Mouse (Mus musculus) hindbrain, postnatal 0 days (tissue): ENCODE results near the gene Gm21863. TPM values are rescaled to one million over a fixed set of nuclear protein-coding genes. Genes with fewer than 3 reads are reported as not detected.
"Not testable (repeated sequence)": the region's sequence is repeated elsewhere in the genome, so short reads cannot be mapped to it uniquely, and the experiment has no call there.

Experiments used
- ATAC-seq: fragments of 200-750 bp; cut with Nextera tagmentation; 2 replicates; pipeline ENCODE4 v1.8.0; 2017; ENCODE audit warnings: mild to moderate bottlenecking, moderate TSS enrichment, moderate library complexity
- DNase-seq: peaks from one replicate; pipeline ENCODE4 v3.0.0-alpha.2; 2015; ENCODE audit warnings: low spot score
- H3K27ac ChIP-seq: fragments of 300-500 bp; sonication (generic); 2 replicates; pipeline ENCODE4 v1.5.1; 2014; ENCODE audit warnings: mild to moderate bottlenecking
- H3K27me3 ChIP-seq: fragments of 300-500 bp; sonication (generic); 2 replicates; pipeline ENCODE4 v1.6.1; 2014; ENCODE audit warnings: low read length, mixed read lengths; ENCODE audit not compliant: insufficient read depth
- H3K36me3 ChIP-seq: fragments of 300-500 bp; sonication (generic); 2 replicates; pipeline ENCODE4 v1.6.1; 2014; ENCODE audit warnings: low read length, mixed read lengths; ENCODE audit not compliant: insufficient read depth
- H3K4me1 ChIP-seq: fragments of 300-500 bp; sonication (generic); 2 replicates; pipeline ENCODE4 v1.6.1; 2014; ENCODE audit warnings: antibody characterized with exemption, low read length, mixed read lengths; ENCODE audit not compliant: insufficient read depth
- H3K4me2 ChIP-seq: fragments of 300-500 bp; sonication (generic); 2 replicates; pipeline ENCODE4 v1.6.1; 2014; ENCODE audit warnings: low read depth, mild to moderate bottlenecking, low read length, moderate library complexity, mixed read lengths
- H3K4me3 ChIP-seq: fragments of 300-500 bp; sonication (generic); 2 replicates; pipeline ENCODE4 v1.5.1; 2014; ENCODE audit warnings: low read length
- H3K9ac ChIP-seq: fragments of 300-500 bp; sonication (generic); replicated peaks from 2 replicates; pipeline ENCODE4 v1.6.1; 2014; ENCODE audit warnings: mild to moderate bottlenecking, low read length, moderate library complexity, mixed read lengths
- H3K9me3 ChIP-seq: fragments of 300-500 bp; sonication (generic); 2 replicates; pipeline ENCODE4 v1.6.1; 2016; ENCODE audit warnings: low read length, mixed read lengths
- WGBS: fragments of 180-500 bp; shearing (Covaris S2); extraction: QIAGEN DNeasy Blood & Tissue Kit; methylation state at CpG from one replicate; pipeline ENCODE4 v1.1.7; 2014; 5-methylcytosine and 5-hydroxymethylcytosine counted together
- polyA plus RNA-seq: library from polyadenylated mRNA; unstranded; fragments of >200 nt; fragmentation: Nextera tagmentation; extraction: Ambion mirVana; gene quantifications from 2 replicates; pipeline ENCODE4 v1.2.1, GENCODE M21; 2015
- total RNA-seq: library from RNA; depleted of rRNA; stranded (reverse); fragments of >200 nt; gene quantifications from 2 replicates; pipeline ENCODE4 v1.2.3, GENCODE M21; 2014; rRNA removed

Gene Gm21863
- total RNA-seq (not detected in 2 replicates), polyA plus RNA-seq (not detected in 2 replicates)

GRCm38 (mm10) chr12:19953869-19954555 is at the start of gene Gm21863:
Gene Gm21863 (plus strand): TSS chr12:19954505.
- not testable (repeated sequence) for H3K27me3 ChIP-seq, DNase-seq, H3K27ac ChIP-seq, H3K9ac ChIP-seq, H3K4me3 ChIP-seq, H3K9me3 ChIP-seq, H3K36me3 ChIP-seq, H3K4me2 ChIP-seq, H3K4me1 ChIP-seq
- peak; percentile 78 for ATAC-seq
- WGBS, result 20% methylated on average over 54 of the region's 75 CpGs

- H3K9me3 ChIP-seq, ATAC-seq, H3K4me2 ChIP-seq, H3K4me1 ChIP-seq, H3K4me3 ChIP-seq, H3K27ac ChIP-seq, H3K36me3 ChIP-seq, H3K27me3 ChIP-seq, H3K9ac ChIP-seq, DNase-seq: not testable (repeated sequence)
- WGBS, result 40% methylated on average over 4 of the region's 4 CpGs
Observed at GRCm38 (mm10) chr12:19928049-19928448, 26.3 kb upstream of the Gm21863 start.
